Mouse (Mus musculus): ENCODE data around the gene Mrps23. TPM values are rescaled to one million over a fixed set of nuclear protein-coding genes. Genes with fewer than 3 reads are reported as not detected.

Gene Mrps23
- polyA plus RNA-seq (2021; fragmentation: Nextera tagmentation): 108 and 116 TPM in 2 replicates
- long read RNA-seq, experiment 1, transcript Mrps23-203 (5 exons, 1,404 nt): minor isoform, 23 of 316 reads
- long read RNA-seq, experiment 1, transcript Mrps23-201 (5 exons, 1,332 nt): major isoform, 286 of 316 reads
- long read RNA-seq, experiment 1, partial matches to known transcripts: 3 of 316 reads
- long read RNA-seq, experiment 1, other reads (novel, unspliced or antisense): 1 of 316 reads
- long read RNA-seq, experiment 2, transcript Mrps23-203 (5 exons, 1,404 nt): minor isoform, 9 of 144 reads
- long read RNA-seq, experiment 2, transcript Mrps23-201 (5 exons, 1,332 nt): major isoform, 115 of 144 reads
- long read RNA-seq, experiment 2, partial matches to known transcripts: 11 of 144 reads
- long read RNA-seq, experiment 2, other reads (novel, unspliced or antisense): 5 of 144 reads

DNA sequence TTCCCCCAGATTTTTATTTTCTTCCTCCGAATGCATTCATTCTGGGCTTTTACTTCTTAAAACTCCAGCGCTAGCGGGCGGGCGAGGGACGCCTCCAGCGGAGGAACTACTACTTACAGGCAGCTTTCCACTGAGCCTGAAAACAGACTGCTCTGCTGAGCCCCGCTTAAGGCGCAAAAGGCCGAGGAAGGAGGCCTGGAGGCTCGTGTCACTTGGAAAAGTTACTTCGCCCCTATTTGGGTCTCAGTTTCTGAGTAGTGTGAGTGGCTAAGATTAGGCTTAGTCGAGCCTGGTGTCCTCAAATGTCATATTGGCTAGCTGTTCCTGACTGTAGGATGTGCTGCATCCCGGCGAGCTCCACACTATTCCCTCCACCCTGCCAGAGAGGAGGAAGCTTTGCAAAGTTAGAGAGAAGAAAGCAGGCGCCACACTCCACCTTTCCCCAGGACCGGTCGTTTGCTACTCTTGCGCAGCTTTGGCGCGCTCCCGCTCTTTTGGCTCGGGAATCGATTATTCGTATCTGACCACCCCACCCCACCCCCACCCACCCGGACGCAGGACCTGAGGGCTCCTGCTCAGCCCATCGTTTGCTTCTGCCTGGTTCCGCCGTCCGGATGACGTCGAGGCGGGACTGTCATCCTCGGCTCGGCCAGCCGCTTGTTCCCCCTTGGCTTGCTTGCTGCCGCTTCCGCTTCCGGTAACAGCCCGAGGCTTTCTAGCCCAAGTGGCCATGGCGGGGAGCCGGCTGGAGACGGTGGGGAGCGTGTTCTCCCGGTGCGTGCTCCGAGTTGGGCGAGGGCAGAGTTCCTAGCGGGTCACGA lies at the start of gene Mrps23:
Gene Mrps23 (plus strand): TSS at position 677 of the 821 bp plus-strand sequence.

Other genes with a start within 250 kb of the Mrps23 start
- gene Dynll2, start 216.9 kb upstream of the Mrps23 start, polyA plus RNA-seq (2021; fragmentation: Nextera tagmentation): 22.0 and 44.2 TPM in 2 replicates
- gene Srsf1, start 157.0 kb upstream of the Mrps23 start, polyA plus RNA-seq (2021; fragmentation: Nextera tagmentation): 9.6 and 97.3 TPM in 2 replicates
- 10.7 and 12.1 TPM in 2 replicates for gene Vezf1, start 136.1 kb upstream of the Mrps23 start, polyA plus RNA-seq (2021; fragmentation: Nextera tagmentation)
- 4.7 and 11.3 TPM in 2 replicates for gene Cuedc1, start 106.3 kb upstream of the Mrps23 start, polyA plus RNA-seq (2021; fragmentation: Nextera tagmentation)
- gene Ccdc182, start 89.7 kb downstream of the Mrps23 start, polyA plus RNA-seq (2021; fragmentation: Nextera tagmentation): not detected in 2 replicates

Measured in left cerebral cortex, adult 6 months (tissue).